Mouse (Mus musculus): ENCODE measurements at regions not wholly inside any gene's neighbourhood (a gene's known extent, or its start where the extent isn't known, plus 50 kb on each side); places are given as distances from the start of the nearest gene placed in this dataset.

DNA sequence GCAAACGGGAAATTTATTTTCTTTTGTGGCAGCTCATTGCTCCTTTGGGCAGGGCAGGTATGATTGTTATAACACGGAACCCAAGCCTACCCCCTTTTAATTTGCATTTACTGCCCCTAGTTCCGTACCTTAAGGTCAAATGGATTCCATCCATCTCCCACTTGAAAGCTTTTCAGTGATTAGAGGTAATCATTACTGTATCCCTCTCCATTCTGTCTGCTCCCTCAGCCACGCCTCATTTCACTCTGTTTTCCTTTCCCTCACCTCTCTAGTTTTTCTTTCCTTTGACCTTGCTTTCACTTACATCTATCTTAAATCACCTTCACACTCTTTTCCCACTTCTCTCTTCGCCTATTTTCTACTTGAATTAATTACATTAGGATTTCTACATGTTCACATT, 481.2 kb upstream of the Pdzrn3 start:
- DNase-seq, result no peak

DNA sequence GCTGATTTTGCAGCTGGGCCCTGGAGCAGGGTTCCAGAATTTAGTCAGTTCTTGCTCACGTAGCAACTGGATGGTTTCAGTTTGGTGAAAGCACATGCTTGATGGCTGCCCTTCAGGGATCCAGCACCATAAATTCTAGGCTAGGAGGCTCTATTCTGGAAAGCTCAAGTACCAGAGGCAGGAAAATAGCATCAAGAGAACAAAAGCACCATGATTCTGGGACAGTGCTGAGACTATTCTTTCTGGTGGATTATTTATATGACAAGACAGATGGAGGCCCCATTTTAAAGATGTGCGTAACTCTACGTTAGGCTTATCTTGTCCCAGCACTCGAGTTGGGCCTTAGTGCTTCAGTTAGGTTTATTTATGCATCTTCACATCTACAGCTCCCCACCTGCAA, 463.0 kb upstream of the Pdzrn3 start:
- DNase-seq, result no peak

DNA sequence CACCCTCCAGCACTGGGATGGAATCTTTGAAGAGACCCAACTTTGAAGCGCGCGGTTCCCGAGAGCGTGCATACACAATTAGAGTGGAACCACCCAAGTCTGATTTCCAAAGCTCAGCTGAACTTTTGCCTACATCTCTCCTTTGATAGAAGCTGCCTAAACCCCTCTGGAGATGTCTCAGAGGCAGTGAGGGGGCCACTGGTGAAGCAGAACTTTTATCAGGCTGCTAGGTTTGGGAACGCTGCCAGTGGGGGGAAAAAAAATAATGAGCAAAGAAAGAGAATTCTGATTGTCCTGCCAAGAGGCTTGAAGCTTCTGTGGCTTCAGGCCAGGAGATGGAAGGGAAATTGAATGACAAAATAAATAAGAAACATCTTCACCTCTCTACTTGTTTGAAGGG, 459.9 kb upstream of the Pdzrn3 start:
- peak; percentile 68 for DNase-seq

- DNase-seq, result no peak
These were observed 416.3 kb upstream of the Pdzrn3 start for GRCm38 (mm10) chr6:101793986-101794385.

DNA sequence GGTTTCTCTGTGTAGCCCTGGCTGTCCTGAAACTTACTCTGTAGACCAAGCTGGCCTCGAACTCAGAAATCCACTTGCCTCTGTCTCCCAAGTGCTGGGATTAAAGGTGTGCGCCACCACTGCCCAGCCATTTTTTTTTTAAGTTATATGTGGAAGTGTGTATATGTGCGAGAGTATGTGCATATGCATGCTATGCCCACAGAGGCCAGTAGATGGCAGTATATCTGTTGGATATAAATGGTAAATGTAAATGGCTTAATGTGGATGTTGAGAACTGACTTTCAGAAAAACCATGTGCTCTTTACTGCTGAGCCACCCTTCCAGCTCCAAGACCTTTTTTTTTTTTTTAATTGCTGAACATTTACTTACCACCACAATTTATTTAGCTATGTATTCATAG, 400.2 kb upstream of the Pdzrn3 start:
- DNase-seq, result no peak

- no peak for DNase-seq
These were observed 395.5 kb upstream of the Pdzrn3 start for GRCm38 (mm10) chr6:101773151-101773550.

DNA sequence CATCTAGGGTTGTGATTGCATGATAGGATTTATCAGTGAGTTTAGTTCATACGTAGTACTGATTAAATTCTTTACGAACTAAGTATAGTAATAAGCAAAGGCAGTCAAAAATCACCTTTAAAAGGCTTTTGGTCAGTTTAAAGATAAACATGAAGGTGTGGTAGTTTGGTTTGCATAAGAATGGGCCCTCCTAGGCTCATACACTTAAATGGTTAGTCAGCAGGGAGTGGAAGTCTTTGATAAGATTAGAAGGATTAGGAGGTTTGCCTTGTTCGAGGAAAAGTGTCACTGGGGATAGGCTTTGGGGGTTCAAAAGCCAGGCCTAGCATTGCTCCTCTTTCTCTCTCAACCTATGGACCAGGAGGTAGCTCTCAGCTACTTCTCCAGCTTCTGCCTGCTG, 357.4 kb upstream of the Pdzrn3 start:
- DNase-seq, result no peak

- no peak for DNase-seq
These were observed 342.8 kb upstream of the Pdzrn3 start for GRCm38 (mm10) chr6:101720513-101720912.

GRCm38 (mm10) chr6:101689684-101690083, 312.0 kb upstream of the Pdzrn3 start:
- DNase-seq, result no peak

DNA sequence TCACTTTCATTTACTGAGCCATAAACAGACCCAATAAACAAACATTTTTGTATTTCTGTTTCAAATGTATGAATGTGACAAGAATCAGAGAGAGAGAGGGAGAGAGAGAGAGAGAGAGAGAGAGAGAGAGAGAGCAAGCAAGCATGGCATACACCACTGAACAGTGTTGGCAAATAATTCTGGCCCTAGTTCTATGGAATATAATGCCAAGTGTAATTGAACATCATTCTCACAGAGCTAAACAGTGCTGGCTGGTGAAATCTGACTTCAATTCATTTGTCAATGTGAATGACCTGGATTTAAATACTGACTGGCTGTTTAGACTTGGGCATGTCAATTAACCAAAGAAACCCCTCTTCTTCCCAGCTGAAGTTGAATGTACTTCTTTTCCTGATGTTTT, 308.9 kb upstream of the Pdzrn3 start:
- no peak for DNase-seq

DNA sequence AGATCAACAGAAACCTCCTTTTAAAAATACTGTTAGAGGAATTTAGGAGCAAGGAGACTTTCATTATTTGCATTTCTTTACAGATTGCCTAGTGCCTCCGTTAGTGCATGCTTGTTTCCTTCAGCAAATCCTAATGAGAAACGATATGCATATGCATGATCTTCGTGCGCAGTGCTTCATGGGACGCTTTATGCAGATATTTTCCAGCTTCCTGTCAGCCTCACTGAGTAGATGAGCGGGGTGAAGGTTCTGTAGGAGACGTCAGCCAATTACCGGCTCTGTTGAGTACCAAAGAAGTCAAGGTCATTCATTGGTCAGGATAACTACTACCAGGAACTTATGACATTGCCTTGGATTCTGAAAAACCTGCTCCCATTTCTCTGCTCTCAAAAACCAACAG, 308.0 kb upstream of the Pdzrn3 start:
- DNase-seq, result no peak

- DNase-seq, result peak; percentile 2
These were observed 306.7 kb upstream of the Pdzrn3 start for GRCm38 (mm10) chr6:101684390-101684789.

DNA sequence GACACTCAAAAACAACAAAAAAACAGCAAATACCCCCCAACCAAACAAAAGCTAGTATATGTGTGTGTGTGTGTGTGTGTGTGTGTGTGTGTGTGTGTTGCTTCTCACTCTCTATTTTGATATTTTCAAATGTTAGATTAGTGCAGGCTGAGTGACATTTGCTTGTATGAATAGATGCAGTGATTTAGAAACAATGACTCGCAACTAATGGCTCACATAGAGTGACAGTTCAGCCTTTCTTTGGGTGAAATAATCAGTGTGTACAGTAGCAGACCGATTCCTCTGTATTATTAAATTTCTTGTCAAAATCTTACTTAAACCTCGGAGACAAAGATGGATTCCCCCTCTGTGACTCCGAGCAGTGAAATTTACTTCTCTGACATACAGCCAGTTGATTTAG, 297.1 kb upstream of the Pdzrn3 start:
- no peak for DNase-seq

GRCm38 (mm10) chr6:101670770-101671169, 293.1 kb upstream of the Pdzrn3 start:
- DNase-seq, result no peak

DNA sequence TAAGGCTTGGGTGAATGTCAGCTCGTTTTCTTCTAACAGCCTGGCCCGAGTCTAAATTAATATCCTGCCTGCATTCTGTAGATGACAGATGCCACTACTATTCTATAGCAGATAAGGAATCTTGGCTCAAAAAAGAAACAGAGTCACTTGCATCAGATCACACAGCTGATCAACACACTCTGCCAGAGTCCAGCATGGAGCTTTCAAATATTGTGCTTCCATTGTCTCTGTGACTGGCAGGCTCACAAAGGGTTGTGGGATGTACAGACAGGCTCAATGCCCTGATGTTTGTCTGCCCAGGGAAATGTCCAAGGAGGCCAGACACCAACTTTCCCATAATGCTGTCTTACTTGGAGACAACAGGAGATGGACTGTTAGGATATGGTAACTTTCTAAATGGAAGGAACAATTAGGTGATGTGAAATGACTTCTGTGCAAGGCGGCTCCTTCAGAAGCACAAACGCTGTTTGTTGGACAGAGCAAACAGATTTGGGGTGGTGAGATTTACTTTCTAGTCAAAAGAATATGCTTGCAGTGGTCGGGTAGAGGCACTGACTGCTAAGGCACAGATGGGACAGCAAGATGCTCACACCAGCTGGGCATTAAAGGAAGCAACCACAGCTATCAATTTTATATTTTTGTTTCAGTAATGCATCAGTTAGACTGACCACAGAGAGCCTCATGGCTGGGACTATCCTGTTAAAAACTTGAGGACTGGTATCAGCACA, 291.6 kb upstream of the Pdzrn3 start:
- no peak for DNase-seq

DNA sequence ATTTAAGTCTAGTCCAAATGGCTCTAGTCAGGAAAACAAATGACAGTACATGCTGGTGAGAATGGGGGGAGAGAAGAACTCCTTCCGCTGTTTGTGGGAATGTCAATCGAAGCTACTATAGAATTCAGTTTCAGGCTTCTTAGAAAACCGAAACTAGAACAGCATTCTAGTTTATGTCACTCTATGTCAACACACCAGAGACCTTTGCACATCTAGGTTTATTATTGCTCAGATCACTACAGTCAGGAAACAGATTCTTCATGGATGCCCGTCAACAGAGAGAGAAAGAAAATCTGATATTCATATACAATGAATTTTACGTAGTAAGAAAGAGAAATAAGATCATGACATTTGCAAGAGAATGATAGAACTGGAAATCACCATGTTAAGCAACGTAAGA, 276.7 kb upstream of the Pdzrn3 start:
- no peak for DNase-seq

GRCm38 (mm10) chr6:101650348-101650747, 272.7 kb upstream of the Pdzrn3 start:
- peak; percentile 63 for DNase-seq

GRCm38 (mm10) chr6:101617295-101617694, 239.6 kb upstream of the Pdzrn3 start:
- DNase-seq, result no peak

DNA sequence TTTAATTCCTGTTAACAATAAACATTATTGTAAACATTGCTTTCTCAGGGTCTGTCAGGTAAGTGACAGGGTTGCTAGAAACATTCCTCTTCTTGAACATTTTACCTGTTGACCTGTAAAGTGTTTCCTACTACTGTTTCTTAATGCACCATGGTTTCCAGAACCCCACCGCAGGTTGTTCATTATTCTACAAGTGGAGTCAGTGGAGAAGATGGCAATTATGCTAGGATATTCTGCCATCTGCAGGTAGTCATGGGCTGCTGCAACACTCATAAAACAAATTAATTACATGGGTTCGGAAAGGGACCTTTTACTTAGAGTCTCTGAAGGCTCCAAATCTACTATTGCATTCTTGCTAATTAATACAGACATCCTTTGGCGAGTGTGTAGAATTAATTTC, 239.1 kb upstream of the Pdzrn3 start:
- DNase-seq, result peak; percentile 15

DNA sequence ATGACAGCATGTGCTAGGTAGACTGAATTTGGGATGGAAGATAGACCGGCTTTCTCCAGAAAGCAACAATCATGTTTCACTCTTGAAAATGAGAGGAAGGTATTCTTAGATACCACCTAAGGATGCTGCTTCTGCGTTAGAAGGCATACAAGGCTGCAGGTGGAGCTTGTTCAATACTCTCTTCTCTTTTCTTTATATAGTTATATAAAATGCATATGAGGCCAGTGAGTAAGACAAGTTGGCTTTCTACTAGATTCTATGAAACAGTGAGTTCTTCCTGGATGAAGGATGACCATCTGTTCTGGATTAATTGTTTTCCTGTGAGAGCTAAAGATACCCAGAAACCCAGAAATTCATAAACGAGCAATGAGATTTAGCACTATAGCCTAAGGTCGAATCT, 231.3 kb upstream of the Pdzrn3 start:
- DNase-seq, result no peak

GRCm38 (mm10) chr6:101603083-101603482, 225.4 kb upstream of the Pdzrn3 start:
- DNase-seq, result no peak

DNA sequence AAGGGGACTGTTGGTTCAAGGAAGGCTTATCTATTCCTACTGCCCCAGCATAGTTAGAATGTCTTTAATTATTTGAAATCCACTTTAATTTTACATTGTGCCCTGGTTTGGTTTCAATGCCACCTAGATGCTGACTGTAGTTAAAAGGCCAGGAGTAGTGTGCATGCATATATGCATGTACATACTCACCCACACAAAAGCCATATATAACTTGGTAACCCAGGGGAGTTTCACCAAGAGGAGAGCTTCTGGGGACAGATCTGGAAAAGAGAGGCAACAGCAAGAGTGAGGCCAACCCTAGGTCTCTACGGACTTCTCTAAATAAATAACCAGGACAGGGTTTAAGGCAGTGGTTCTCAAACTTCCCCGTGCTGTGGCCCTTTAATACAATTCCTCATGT, 219.3 kb upstream of the Pdzrn3 start:
- no peak for DNase-seq

- peak; percentile 49 for DNase-seq
These were observed 216.3 kb upstream of the Pdzrn3 start for GRCm38 (mm10) chr6:101593782-101594641.

DNA sequence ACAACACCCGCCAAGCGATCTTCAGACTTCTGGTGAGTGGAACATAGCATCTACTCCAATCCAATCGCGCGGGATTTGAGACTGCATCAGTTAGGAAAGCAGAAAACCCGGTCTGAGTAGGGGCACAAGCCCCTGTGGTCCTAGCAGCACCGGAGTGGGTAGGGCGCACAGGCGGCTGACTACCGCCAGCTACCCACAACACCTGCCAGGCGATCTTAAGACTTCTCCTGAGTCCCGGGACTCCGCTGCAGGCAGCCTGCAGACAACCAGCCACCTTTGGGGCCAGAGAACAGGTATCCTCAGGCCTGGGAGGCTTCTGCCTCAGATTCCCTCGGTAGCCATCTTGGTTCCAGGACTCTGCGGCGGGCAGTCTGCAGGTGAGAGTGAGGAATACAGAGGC, 208.2 kb upstream of the Pdzrn3 start:
- DNase-seq, result no peak
